Mouse (Mus musculus): ENCODE data around the gene Srgap3. TPM values are rescaled to one million over a fixed set of nuclear protein-coding genes. Genes with fewer than 3 reads are reported as not detected.
A peak's percentile ranks its signal among the peaks of the same experiment; 100 is the strongest.

Gene Srgap3
- polyA plus RNA-seq (2011; ENCODE audit: insufficient read length, low read depth, missing spikeins) = 16.4 and 19.6 TPM in 2 replicates

- peak; percentile 65 for TF ChIP-seq POLR2A (IDR thresholded peaks at IDR 0.05; ENCODE audit: low read depth, low read length)
- TF ChIP-seq CTCF (IDR thresholded peaks at IDR 0.05; ENCODE audit: borderline replicate concordance, insufficient read depth, low read length) = no peak
- H3K27ac ChIP-seq (ENCODE audit: insufficient read depth, low read length) = peak within 1 kb of the TSS; percentile 53
- H3K4me3 ChIP-seq (ENCODE audit: insufficient read depth, low read length) = peak within 1 kb of the TSS; percentile 54
- peaks cover 14% of the 10 kb centered on the region for H3K4me1 ChIP-seq (ENCODE audit: control insufficient read depth, insufficient read depth, low read length)
Observed at GRCm38 (mm10) chr6:112946895-112947436, at the start of gene Srgap3. Gene Srgap3, minus strand, starts transcription at chr6:112947266.

GRCm38 (mm10) chr6:112995708-112996107 is 48.6 kb upstream of the Srgap3 start:
- no peak for TF ChIP-seq POLR2A (IDR thresholded peaks at IDR 0.05; ENCODE audit: low read depth, low read length)
- no peak for TF ChIP-seq CTCF (IDR thresholded peaks at IDR 0.05; ENCODE audit: borderline replicate concordance, insufficient read depth, low read length)
- no peak overlapping the region for H3K27ac ChIP-seq (ENCODE audit: insufficient read depth, low read length)
- H3K4me3 ChIP-seq (ENCODE audit: insufficient read depth, low read length) = no peak overlapping the region
- H3K4me1 ChIP-seq (ENCODE audit: control insufficient read depth, insufficient read depth, low read length) = no peaks in the 10 kb centered on the region

GRCm38 (mm10) chr6:112990119-112990518 is 43.1 kb upstream of the Srgap3 start:
- Histone ChIP-seq H3K4me1 (ENCODE audit: control insufficient read depth, insufficient read depth, low read length) (peaks cover 4% of the 10 kb centered on the region; the same call in 1 of the 2 replicates), H3K4me3 (ENCODE audit: insufficient read depth, low read length) (no peak overlapping the region), H3K27ac (ENCODE audit: insufficient read depth, low read length) (peak overlapping the region; percentile 48)
- TF ChIP-seq CTCF (IDR thresholded peaks at IDR 0.05; ENCODE audit: borderline replicate concordance, insufficient read depth, low read length) = no peak

- Histone ChIP-seq H3K27ac (ENCODE audit: insufficient read depth, low read length) (no peak overlapping the region), H3K4me1 (ENCODE audit: control insufficient read depth, insufficient read depth, low read length) (peaks cover 4% of the 10 kb centered on the region; the same call in 1 of the 2 replicates), H3K4me3 (ENCODE audit: insufficient read depth, low read length) (no peak overlapping the region)
- TF ChIP-seq CTCF (IDR thresholded peaks at IDR 0.05; ENCODE audit: borderline replicate concordance, insufficient read depth, low read length) (no peak), POLR2A (IDR thresholded peaks at IDR 0.05; ENCODE audit: low read depth, low read length) (no peak)
Observed at GRCm38 (mm10) chr6:112985362-112986314, 38.6 kb upstream of the Srgap3 start.

GRCm38 (mm10) chr6:112982241-112982640 is 35.2 kb upstream of the Srgap3 start:
- TF ChIP-seq POLR2A (IDR thresholded peaks at IDR 0.05; ENCODE audit: low read depth, low read length) = no peak
- TF ChIP-seq CTCF (IDR thresholded peaks at IDR 0.05; ENCODE audit: borderline replicate concordance, insufficient read depth, low read length) = no peak
- Histone ChIP-seq H3K4me3 (ENCODE audit: insufficient read depth, low read length) (no peak overlapping the region), H3K4me1 (ENCODE audit: control insufficient read depth, insufficient read depth, low read length) (no peaks in the 10 kb centered on the region), H3K27ac (ENCODE audit: insufficient read depth, low read length) (no peak overlapping the region)

- TF ChIP-seq CTCF (IDR thresholded peaks at IDR 0.05; ENCODE audit: borderline replicate concordance, insufficient read depth, low read length) (no peak), POLR2A (IDR thresholded peaks at IDR 0.05; ENCODE audit: low read depth, low read length) (no peak)
- H3K4me3 ChIP-seq (ENCODE audit: insufficient read depth, low read length) = no peak overlapping the region
- no peaks in the 10 kb centered on the region for H3K4me1 ChIP-seq (ENCODE audit: control insufficient read depth, insufficient read depth, low read length)
- 0 out of 2 replicates have a peak overlapping the region, but pooled peaks have one; percentile 19 for H3K27ac ChIP-seq (ENCODE audit: insufficient read depth, low read length)
Observed at GRCm38 (mm10) chr6:112978947-112979346, 31.9 kb upstream of the Srgap3 start.

GRCm38 (mm10) chr6:112977246-112977645 is 30.2 kb upstream of the Srgap3 start:
- H3K27ac ChIP-seq (ENCODE audit: insufficient read depth, low read length) = no peak overlapping the region
- no peak overlapping the region for H3K4me3 ChIP-seq (ENCODE audit: insufficient read depth, low read length)
- no peak for TF ChIP-seq POLR2A (IDR thresholded peaks at IDR 0.05; ENCODE audit: low read depth, low read length)
- no peak for TF ChIP-seq CTCF (IDR thresholded peaks at IDR 0.05; ENCODE audit: borderline replicate concordance, insufficient read depth, low read length)
- peaks cover 7% of the 10 kb centered on the region; the same call in 1 of the 2 replicates for H3K4me1 ChIP-seq (ENCODE audit: control insufficient read depth, insufficient read depth, low read length)

- no peak for TF ChIP-seq CTCF (IDR thresholded peaks at IDR 0.05; ENCODE audit: borderline replicate concordance, insufficient read depth, low read length)
- TF ChIP-seq POLR2A (IDR thresholded peaks at IDR 0.05; ENCODE audit: low read depth, low read length) = no peak
- H3K4me3 ChIP-seq (ENCODE audit: insufficient read depth, low read length) = no peak overlapping the region
- H3K27ac ChIP-seq (ENCODE audit: insufficient read depth, low read length) = no peak overlapping the region
- peaks cover 7% of the 10 kb centered on the region; the same call in 1 of the 2 replicates for H3K4me1 ChIP-seq (ENCODE audit: control insufficient read depth, insufficient read depth, low read length)
Observed at GRCm38 (mm10) chr6:112976541-112976940, 29.5 kb upstream of the Srgap3 start.

- peaks cover 7% of the 10 kb centered on the region; the same call in 1 of the 2 replicates for H3K4me1 ChIP-seq (ENCODE audit: control insufficient read depth, insufficient read depth, low read length)
- no peak overlapping the region for H3K4me3 ChIP-seq (ENCODE audit: insufficient read depth, low read length)
- no peak overlapping the region for H3K27ac ChIP-seq (ENCODE audit: insufficient read depth, low read length)
- TF ChIP-seq POLR2A (IDR thresholded peaks at IDR 0.05; ENCODE audit: low read depth, low read length) (no peak), CTCF (IDR thresholded peaks at IDR 0.05; ENCODE audit: borderline replicate concordance, insufficient read depth, low read length) (no peak)
Observed at GRCm38 (mm10) chr6:112976136-112976535, 29.1 kb upstream of the Srgap3 start.

All from embryonic fibroblast, embryonic 13.5 days (primary cell).